Mouse (Mus musculus): ENCODE data around the gene Ssxb3. TPM values are rescaled to one million over a fixed set of nuclear protein-coding genes. Genes with fewer than 3 reads are reported as not detected.
"Not testable (repeated sequence)": the region's sequence is repeated elsewhere in the genome, so short reads cannot be mapped to it uniquely, and the experiment has no call there.

Ssxb3 gene
- not detected for total RNA-seq (2021)

DNA sequence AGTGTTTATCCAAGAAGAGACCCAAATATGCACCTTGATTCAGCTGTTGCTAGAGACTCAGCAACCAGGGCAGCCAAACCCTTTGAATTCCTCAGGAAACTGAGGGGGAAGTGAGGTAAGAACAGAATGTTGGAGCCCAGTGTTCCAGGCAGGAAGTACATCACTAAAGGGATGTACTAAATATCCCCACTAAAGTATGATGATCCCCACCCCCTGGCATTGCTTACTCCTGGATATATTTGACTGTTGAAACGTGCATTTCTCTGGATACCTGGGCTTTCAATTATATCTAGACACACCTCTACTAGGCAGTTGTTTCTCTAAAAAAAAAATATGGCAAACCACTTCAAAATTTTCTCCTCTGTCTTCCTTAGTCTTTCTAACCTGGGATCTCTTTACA, at the start of gene Ssxb3:
Ssxb3 (minus strand) TSS at position 101 of the 400 bp plus-strand sequence.
- DNase-seq (ENCODE audit: extremely low spot score in 1 of 2, low spot score in 2 of 2); intact Hi-C loops (cut with DNase I): not testable (repeated sequence)

GRCm38 (mm10) chrX:8548155-8548554, 43.5 kb downstream of the Ssxb3 start, which contains the start of gene Ssxb6:
Gene Ssxb6, minus strand, starts transcription at chrX:8548255.
- DNase-seq (ENCODE audit: extremely low spot score in 1 of 2, low spot score in 2 of 2); intact Hi-C loops (cut with DNase I): not testable (repeated sequence)

Other genes with a start within 250 kb of the Ssxb3 start
- not detected for gene Ssxb9, start 224.8 kb downstream of the Ssxb3 start, total RNA-seq (2021)
- not detected for gene Ssxb1, start 178.5 kb downstream of the Ssxb3 start, total RNA-seq (2021)
- not detected for gene Ssxb2, start 130.1 kb downstream of the Ssxb3 start, total RNA-seq (2021)
- not detected for gene Gm14459, start 66.9 kb downstream of the Ssxb3 start, total RNA-seq (2021)
- not detected for gene Ssxb6, start 43.6 kb downstream of the Ssxb3 start, total RNA-seq (2021)
- not detected for gene Ssxb8, start 99.0 kb upstream of the Ssxb3 start, total RNA-seq (2021)
- gene Ssx9, start 156.6 kb upstream of the Ssxb3 start, total RNA-seq (2021), result not detected
- not detected for gene Ssxb5, start 211.9 kb upstream of the Ssxb3 start, total RNA-seq (2021)